Mouse (Mus musculus) small intestine, adult 2 months (tissue): ENCODE measurements around the gene Gm5938. TPM values are rescaled to one million over a fixed set of nuclear protein-coding genes. Genes with fewer than 3 reads are reported as not detected.

Source experiments
- H3K27ac ChIP-seq: fragments of 200-500 bp; 2 replicates; pipeline ENCODE4 v1.5.1; 2012; ENCODE audit warnings: low read depth, low read length, control low read depth, inconsistent platforms; ENCODE audit not compliant: insufficient read depth
- H3K27me3 ChIP-seq: fragments of 200-500 bp; 2 replicates; pipeline ENCODE4 v1.6.1; 2012; ENCODE audit warnings: mild to moderate bottlenecking, moderate library complexity, low read length, inconsistent platforms; ENCODE audit not compliant: control insufficient read depth, insufficient read depth
- H3K36me3 ChIP-seq: fragments of 200-500 bp; 2 replicates; pipeline ENCODE4 v1.6.1; 2012; ENCODE audit warnings: mild to moderate bottlenecking, low read length, control low read depth, inconsistent platforms; ENCODE audit not compliant: control insufficient read depth, insufficient read depth
- H3K4me1 ChIP-seq: fragments of 200-500 bp; 2 replicates; pipeline ENCODE4 v1.6.1; 2012; ENCODE audit warnings: low read length, inconsistent platforms, mixed read lengths; ENCODE audit not compliant: control insufficient read depth, insufficient read depth, insufficient read length
- H3K4me3 ChIP-seq: fragments of 200-500 bp; 2 replicates; pipeline ENCODE4 v1.5.1; 2012; ENCODE audit warnings: low read depth, mild to moderate bottlenecking, control low read depth, inconsistent platforms, low read length, moderate library complexity
- CTCF ChIP-seq: fragments of 200-500 bp; IDR thresholded peaks from 2 replicates; pipeline ENCODE4 v1.5.1; 2012; ENCODE audit warnings: low read depth, mild to moderate bottlenecking, control low read depth, inconsistent platforms, low read length, moderate library complexity, mixed read lengths; ENCODE audit not compliant: insufficient replicate concordance, insufficient read length; ENCODE audit errors: extremely low read depth
- POLR2A ChIP-seq: fragments of 200-500 bp; IDR thresholded peaks from 2 replicates; pipeline ENCODE4 v1.6.1; 2012; ENCODE audit warnings: low read depth, mild to moderate bottlenecking, control low read depth, inconsistent platforms, low read length, moderate library complexity
- WGBS: fragments of 180-500 bp; shearing (Covaris S2); methylation state at CpG from one replicate; pipeline ENCODE4 v1.1.7; 2018; 5-methylcytosine and 5-hydroxymethylcytosine counted together
- polyA plus RNA-seq: library from polyadenylated mRNA; depleted of rRNA; stranded (reverse); fragments of >200 nt; gene quantifications from 2 replicates; pipeline ENCODE4 v1.2.3, GENCODE M21; 2012; rRNA removed

Gm5938 gene
- not detected in 2 replicates for polyA plus RNA-seq

- Histone ChIP-seq H3K27me3 (no peaks in the 10 kb centered on the region), H3K36me3 (no peaks in the 10 kb centered on the region), H3K27ac (no peak within 1 kb of the TSS), H3K4me3 (no peak within 1 kb of the TSS), H3K4me1 (no peaks in the 10 kb centered on the region)
- 62% methylated on average over 1 of the region's 1 CpGs for WGBS
- TF ChIP-seq POLR2A = no peak
- no peak for TF ChIP-seq CTCF
Observed at GRCm38 (mm10) chrX:78125167-78125566, at the start of gene Gm5938. Gene Gm5938, plus strand, starts transcription at chrX:78125467.

GRCm38 (mm10) chrX:78091274-78091673 is 34.0 kb upstream of the Gm5938 start, which contains the start of gene Obp1a:
Gene Obp1a, minus strand, starts transcription at chrX:78091374.
- H3K27me3 ChIP-seq = no peaks in the 10 kb centered on the region
- H3K36me3 ChIP-seq = no peaks in the 10 kb centered on the region
- H3K4me3 ChIP-seq = no peak within 1 kb of the TSS
- H3K27ac ChIP-seq = no peak within 1 kb of the TSS
- no peak for TF ChIP-seq CTCF
- H3K4me1 ChIP-seq = no peaks in the 10 kb centered on the region

Other genes starting within 250 kb of the Gm5938 start
- not detected in 2 replicates for gene 5430402E10Rik, start 200.4 kb upstream of the Gm5938 start, polyA plus RNA-seq
- gene Obp1a, start 34.1 kb upstream of the Gm5938 start, polyA plus RNA-seq = not detected in 2 replicates
- not detected in 2 replicates for gene Obp1b, start 61.3 kb downstream of the Gm5938 start, polyA plus RNA-seq
- gene Gm14743, start 120.5 kb downstream of the Gm5938 start, polyA plus RNA-seq = not detected in 2 replicates
- gene 4930480E11Rik, start 244.2 kb downstream of the Gm5938 start, polyA plus RNA-seq = not detected in 2 replicates